Mouse (Mus musculus): ENCODE data around the gene Pakap.

DNA sequence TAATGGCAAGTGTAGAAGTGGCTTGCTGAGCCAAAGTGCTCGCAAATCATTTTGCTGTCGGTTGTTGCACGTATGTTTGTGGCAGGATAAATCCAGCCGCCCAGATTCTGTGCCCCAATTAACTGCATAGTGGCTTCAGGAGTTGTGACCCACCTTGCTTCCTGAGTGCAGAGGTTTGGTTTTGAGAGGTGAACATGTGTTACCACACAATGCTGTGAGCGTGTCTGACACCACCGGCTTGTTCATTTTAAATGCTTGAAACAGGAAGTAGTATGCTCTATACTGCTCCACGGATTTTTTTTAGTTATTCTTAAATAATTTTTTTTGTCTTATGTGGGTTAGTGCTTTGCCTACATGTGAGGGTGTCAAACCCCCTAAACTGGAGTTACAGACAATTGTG is 264.3 kb downstream of the Pakap start:
- TF ChIP-seq CTCF (IDR thresholded peaks at IDR 0.05; ENCODE audit: borderline replicate concordance, insufficient read depth, low read length) = no peak
- TF ChIP-seq POLR2A (IDR thresholded peaks at IDR 0.05; ENCODE audit: low read depth, low read length) = no peak
